Mouse (Mus musculus) small intestine, adult 2 months (tissue): ENCODE measurements around the gene Zfp229.

Experiments used
- CTCF ChIP-seq: fragments of 200-500 bp; IDR thresholded peaks from 2 replicates; pipeline ENCODE4 v1.5.1; 2012; ENCODE audit warnings: low read depth, mild to moderate bottlenecking, control low read depth, inconsistent platforms, low read length, moderate library complexity, mixed read lengths; ENCODE audit not compliant: insufficient replicate concordance, insufficient read length; ENCODE audit errors: extremely low read depth
- POLR2A ChIP-seq: fragments of 200-500 bp; IDR thresholded peaks from 2 replicates; pipeline ENCODE4 v1.6.1; 2012; ENCODE audit warnings: low read depth, mild to moderate bottlenecking, control low read depth, inconsistent platforms, low read length, moderate library complexity

DNA sequence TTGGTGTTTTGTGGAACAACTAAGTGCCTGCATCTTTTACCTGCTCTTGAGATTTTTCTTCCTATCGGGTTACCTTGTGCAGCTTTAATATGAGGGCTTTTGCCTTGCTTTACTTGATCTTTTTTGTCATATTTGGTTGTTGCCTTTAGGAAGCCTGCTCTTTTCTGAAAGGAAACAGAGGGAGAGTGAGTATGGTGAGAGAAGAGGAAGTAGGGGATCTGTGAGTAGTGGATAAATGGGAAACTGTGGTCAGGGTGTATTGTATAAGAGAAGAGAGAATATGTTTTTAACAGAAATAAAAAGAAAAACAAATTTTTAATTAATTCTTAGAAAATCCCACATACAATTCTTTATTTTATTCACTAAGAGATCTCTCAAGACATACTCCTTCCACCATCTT, 27.2 kb upstream of the Zfp229 start:
- TF ChIP-seq CTCF, result no peak
- no peak for TF ChIP-seq POLR2A
